Mouse (Mus musculus) lung, adult 2 months (tissue): Measurements from ENCODE around the gene 6430548M08Rik.

Experiments used
- CTCF ChIP-seq: fragments of 200-500 bp; IDR thresholded peaks from 2 replicates; pipeline ENCODE4 v1.5.1; 2011; ENCODE audit warnings: mild to moderate bottlenecking, low read length, control low read depth; ENCODE audit not compliant: insufficient read depth
- POLR2A ChIP-seq: fragments of 200-500 bp; IDR thresholded peaks from 2 replicates; pipeline ENCODE4 v1.6.1; 2011; ENCODE audit warnings: low read depth, mild to moderate bottlenecking, control low read depth, low read length, borderline replicate concordance; ENCODE audit errors: extremely low read depth

GRCm38 (mm10) chr8:120111382-120111781 lies 2.6 kb upstream of the 6430548M08Rik start:
- no peak for TF ChIP-seq CTCF
- TF ChIP-seq POLR2A: no peak
